Mouse (Mus musculus): ENCODE measurements around the gene AL731706.1.

- no peak for TF ChIP-seq CTCF (IDR thresholded peaks at IDR 0.05; ENCODE audit: low read depth, low read length)
- no peak for TF ChIP-seq POLR2A (IDR thresholded peaks at IDR 0.05; ENCODE audit: borderline replicate concordance, low read depth, low read length)
Measured at GRCm38 (mm10) chr2:136921003-136921408, 29.8 kb upstream of the AL731706.1 start.
